Mouse (Mus musculus) gonadal fat pad, adult 2 months (tissue): ENCODE data around the gene Lamp1. TPM values are rescaled to one million over a fixed set of nuclear protein-coding genes. Genes with fewer than 3 reads are reported as not detected.
"Not testable (repeated sequence)": the region's sequence is repeated elsewhere in the genome, so short reads cannot be mapped to it uniquely, and the experiment has no call there.

ENCODE experiments used
- DNase-seq: peaks from one replicate; pipeline ENCODE4 v3.0.0-alpha.2; 2012; ENCODE audit warnings: low read depth
- polyA plus RNA-seq: library from polyadenylated mRNA; depleted of rRNA; stranded (reverse); fragments of >200 nt; gene quantifications from 2 replicates; pipeline ENCODE4 v1.2.3, GENCODE M21; 2012; rRNA removed

Lamp1 gene
- polyA plus RNA-seq, result 1,248 and 1,383 TPM in 2 replicates

DNA sequence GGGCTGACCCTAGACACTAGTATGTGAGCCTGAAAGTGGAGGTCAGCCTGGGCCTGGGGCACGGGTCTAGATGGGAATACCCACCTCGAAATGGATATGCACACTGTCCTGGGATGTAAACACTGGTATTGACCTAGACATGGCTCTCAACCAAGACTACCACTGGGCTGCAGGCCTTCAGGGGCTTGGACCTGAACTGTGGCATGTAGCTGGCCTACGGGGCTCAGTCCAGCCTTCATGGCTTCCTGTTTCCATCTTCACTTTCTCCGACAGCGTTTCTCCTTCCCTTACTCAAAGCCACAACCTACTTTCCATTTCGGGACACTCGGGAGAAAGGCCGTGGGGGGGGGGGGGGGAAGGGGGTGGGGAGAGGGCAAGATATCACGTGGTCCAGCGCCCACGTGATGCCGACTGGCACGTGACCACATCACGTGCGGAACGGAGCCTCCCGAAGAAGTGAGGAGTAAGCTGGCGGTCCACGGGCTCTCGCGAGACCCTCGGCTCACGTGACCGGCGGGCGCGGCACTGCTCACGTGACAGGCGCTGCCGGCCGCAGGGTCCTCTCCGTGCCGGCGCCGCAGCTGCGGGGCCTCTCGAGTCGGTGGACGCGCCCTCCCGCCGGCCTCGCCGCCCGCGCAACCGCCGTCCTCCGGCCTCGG lies at the start of gene Lamp1:
Gene Lamp1, plus strand, starts transcription at position 444 of the 659 bp plus-strand sequence.
- DNase-seq, result no peak

DNA sequence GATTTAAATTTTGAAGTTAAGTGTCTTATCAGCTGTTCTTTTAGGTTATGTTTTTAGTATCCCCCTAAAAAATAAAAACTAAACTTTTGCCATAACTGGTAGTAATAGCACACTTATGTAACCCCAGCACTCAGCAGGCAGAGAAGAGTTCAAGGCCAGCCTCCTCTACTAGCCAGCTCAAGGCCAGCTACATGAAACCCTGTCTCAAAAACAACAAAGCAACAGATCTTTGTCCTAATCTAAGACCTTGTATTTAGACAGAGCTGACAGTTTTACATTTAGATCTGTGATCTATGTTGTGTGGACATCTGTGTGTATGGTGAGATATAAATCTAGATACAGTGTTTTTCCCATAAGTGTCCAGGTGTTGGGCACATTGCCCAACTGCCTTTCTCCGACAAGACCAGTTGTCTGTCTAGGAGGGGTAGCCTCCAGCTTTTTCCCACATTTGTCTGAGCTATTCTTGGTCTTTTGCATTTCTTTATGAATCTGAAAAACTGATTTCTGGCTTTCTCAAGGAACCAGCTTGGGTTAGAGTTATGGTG lies 49.5 kb upstream of the Lamp1 start:
- no peak for DNase-seq

DNA sequence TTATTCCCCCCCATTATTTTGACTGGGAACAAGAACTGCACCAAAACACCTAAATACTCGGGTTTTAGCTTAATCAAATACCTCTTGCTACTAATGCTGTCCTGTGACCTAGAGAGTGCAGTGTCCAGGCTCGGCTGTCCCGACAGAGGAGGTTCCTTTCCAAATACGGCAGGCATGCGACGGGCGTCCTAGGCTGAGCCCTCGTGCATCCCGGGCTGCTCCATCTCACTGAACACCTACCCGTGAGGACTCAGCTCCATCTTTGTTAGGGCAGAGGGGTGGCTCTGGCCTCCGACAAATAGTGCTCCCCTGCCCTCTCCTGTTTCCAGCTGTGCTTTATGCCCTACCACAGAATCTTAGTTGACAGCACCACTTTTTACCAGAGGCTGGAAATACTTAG lies 47.0 kb upstream of the Lamp1 start:
- no peak for DNase-seq

DNA sequence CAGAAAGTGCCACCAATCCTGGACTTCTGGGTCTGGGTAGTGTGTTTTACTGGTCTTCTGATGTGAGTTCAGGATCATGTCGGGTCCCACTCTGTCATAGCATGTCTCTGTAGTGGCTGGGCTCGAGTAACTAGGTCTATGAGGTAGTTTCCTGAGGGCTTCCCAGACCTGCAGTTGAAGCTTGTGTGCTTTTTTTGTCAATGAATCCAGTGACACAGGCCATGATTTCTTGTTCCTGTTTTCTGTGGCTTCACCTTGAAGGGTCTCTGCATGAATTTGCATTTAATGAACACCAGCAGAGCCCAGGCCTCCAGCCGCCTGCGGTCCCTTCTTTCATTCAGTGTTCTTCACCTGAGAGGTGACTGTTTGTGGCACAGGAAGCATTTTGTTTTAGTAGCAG lies 45.7 kb upstream of the Lamp1 start:
- no peak for DNase-seq

DNA sequence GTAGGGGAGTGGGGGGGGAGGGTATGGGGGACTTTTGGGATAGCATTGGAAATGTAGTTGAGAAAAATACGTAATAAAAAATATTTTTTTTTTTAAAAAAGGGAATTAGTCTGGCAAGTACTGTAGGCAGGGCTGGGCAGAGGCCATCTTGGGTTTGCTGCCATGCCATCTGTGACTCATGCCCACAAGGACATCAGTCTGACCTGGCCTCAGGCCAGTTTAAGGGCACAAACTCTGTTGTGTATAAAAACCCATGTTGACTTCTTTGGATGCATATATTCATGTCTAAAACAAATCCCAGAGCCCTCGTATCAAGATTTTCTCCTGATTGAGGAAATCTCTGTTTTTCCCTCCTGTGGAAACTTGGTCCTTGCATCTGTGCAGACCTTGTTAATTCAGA lies 41.9 kb upstream of the Lamp1 start:
- DNase-seq, result no peak

DNA sequence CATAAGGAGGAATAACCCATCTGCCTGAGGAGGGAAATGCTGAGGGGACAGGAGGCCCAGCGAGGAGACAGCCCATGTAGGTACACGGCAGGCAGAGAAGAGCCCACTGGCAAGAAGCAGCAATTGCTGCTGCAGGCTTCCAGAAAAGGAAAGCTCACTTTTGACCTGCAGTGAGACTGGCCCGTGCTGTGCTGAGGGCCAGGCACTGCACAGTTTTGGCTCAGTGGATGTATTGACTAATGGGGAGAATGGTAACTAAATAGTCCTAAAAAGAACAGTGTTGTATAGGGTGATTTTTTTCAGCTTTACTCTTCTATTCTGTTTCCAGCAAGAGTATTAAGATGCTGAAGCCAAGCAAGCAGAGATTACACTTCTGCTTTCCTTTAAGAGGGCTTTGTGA lies 40.4 kb upstream of the Lamp1 start:
- no peak for DNase-seq

DNA sequence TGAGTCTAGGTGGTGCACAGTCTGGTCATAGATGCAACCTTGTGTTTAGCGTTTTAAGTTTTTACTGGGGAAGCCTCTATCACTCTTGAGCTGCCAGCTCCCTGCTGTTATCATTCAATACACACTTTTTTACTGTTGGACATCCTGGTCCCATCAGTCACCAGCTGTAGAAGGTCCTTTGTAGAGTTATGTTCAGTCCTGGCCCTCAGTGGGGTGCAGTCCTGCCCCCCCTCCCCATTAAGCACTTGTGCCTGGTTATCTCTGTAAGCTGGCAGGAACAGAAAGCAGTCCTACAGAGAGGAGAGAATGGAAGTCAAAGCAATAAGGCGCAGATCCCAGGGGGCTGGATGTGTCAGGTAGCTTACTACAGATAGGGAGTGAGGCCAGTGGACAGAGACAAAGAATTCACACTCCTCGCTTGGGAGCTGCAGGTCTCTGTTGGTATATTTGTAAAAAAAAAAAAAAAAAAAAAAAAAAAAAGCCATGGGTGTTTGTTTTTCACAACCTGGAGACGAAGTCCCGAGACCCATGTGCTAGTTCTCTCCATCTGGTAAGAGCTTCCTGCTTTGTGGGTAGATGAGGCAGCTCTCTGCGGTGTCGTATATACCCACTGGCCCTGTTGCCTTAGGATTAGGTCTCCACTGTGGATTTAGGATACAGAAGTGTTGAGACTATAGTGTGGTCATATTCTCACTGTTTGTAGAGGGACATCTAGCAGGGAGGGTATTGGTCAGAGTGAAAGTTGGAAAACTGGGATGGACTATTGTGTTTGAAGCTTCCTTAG lies 37.9 kb upstream of the Lamp1 start:
- no peak for DNase-seq

DNA sequence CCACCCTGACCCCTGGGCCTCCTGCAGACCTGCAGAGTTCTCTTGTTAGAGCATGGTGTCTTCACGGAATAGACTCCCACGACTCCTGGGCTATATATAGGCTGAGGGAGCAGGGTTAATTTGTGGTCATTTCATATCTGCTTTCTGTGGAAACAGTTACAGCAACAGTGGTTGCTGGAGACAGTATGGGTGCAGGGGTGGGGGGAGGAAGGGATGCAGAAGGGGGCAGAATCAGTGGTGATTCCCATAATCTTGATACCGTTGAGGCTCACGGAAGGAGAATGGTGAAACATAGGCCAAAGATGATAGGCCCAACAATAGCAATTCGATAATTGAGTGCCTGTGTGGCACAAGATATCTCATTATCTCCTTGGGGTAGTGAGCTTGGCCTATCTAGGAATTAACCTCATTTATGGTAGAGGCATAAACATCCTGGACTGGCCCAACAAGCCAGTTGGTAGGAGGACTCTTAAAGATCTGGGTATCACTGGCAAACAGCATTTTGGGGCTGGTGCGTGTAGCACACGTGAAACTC lies 36.0 kb upstream of the Lamp1 start:
- no peak for DNase-seq

DNA sequence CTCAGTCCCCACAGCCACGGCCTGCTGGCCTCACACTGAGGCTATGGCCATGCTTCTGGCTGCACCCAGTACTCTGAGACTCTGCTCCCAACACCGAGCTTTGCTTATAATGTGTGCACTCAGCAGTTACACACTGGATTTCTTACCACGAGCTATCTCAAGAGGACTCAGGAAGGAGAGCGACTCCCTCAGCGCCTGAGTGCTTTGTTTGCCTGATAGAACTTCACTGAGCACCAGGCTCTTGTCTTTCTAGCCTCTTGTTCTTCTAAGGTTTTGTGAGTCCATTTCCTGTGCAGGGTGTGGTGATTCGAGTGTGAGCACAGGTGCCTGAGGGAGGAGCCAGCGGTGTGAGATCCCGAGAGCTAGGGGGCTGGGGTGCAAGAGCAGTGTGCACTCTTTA lies 34.1 kb upstream of the Lamp1 start:
- no peak for DNase-seq

DNA sequence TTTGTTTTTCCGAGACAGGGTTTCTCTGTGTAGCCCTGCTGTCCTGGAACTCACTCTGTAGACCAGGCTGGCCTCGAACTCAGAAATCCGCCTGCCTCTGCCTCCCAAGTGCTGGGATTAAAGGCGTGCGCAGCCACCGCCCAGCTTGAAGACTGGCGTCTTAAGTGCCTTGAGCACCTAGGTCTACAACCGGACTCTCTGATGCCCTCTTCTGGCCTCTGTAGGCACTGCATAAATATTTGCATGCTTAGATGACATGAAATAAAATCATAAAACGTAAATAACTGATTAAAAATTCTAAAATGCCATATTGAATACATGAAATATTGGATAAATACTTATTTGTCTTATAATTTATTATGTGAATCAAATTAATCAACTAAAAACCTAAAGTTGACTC lies 26.7 kb upstream of the Lamp1 start:
- not testable (repeated sequence) for DNase-seq

DNA sequence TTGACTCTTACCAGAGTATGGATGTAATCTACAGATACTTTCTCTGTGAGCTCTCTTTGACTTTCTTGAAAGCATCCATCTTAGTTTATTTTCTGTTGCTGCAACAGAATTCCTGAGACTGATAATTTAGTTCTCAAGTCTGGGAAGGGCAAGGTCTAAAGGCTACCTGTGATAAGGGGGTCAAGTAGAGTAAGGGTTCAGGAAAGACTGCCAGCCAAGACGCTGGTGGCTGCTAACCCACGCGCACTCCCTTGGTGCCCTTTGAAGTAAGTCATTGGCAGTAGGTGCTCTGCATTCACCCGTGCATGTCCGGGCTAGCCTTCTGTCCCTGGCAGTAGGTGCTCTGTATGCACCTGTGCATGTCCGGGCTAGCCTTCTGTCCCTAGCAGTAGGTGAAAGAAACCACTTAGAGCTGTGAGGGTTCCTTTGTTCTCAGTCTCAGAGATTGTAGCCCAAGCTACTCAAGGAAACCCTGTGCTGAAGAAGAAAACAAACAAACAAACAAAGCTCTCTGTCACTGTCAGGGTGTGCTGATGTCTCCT lies 19.2 kb upstream of the Lamp1 start:
- DNase-seq, result no peak

DNA sequence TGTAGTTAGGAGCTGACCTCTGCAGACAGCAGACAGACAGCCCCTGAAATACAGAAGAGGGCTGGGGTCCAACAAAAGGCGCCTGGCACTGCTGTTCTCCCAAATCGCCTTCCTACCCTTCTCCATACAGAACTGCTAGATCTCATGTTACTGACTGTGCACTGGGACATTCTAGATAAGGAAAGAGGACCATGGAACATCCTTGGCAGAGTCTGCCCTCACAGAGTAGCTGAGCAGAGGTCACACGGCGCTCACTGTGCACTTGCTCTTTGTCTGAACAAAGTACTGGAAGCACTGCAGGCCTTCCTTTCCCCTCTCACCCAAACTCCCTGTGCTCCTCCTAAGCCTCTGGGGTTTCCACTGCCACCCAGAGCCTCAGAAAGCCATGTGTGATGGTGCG lies 17.3 kb upstream of the Lamp1 start:
- DNase-seq, result no peak

DNA sequence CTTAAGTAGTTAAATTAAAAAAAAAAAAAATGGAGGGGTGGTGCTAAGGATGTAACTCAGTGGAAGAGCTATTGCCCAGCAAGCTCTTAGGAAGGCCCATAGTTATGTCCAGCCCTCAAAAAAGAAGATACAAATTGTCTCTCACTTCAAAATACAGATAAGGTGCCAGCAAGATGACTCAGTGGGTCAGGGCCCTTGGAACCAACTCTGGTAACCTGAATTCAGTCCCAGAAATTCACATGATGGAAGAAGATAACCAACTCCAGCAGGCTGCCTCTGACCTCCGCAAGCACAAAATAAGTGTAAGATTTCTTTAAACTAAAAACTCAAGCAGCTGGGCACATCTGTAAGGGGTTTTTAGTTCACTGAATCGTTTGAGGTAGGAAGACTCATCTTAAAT lies 10.5 kb upstream of the Lamp1 start:
- no peak for DNase-seq

DNA sequence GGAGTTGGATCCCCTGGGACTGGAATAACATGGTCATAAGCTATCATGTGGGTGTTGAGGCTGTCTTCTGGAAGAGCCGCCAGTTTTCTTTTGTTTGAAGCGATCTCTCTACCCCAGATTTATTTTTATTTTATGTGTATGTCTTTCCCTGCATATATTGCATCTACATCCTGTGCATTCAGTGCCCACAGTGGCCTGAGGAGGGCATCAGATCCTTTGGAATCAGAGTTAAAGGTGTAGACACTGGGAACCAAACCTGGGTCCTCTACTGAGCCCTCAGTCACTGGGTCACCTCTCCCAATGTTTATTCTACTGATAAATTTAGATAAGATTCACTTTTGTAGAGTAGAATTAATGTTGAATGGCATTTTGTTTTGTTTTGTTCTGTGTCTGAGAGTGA lies 9.7 kb upstream of the Lamp1 start:
- no peak for DNase-seq

DNA sequence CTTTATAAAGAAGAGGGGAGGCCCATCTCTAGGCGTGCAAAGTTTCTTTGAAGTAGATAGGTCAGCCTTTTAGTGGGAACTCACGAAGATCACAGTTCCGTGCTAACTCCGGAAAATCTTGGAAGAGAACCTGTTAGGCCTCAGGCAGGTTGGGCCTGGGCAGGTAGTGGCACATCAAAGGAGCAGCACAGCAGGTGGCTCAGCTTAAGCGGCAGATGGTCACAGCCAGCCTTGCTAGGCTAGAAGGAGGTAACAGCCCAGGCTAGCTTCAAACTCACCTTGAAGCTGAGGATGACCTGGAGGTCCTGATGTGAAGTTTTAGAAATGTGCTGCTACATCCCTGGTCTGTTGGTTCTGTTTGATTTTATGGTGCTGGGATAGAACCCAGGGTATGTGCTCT lies 9.1 kb upstream of the Lamp1 start:
- no peak for DNase-seq

DNA sequence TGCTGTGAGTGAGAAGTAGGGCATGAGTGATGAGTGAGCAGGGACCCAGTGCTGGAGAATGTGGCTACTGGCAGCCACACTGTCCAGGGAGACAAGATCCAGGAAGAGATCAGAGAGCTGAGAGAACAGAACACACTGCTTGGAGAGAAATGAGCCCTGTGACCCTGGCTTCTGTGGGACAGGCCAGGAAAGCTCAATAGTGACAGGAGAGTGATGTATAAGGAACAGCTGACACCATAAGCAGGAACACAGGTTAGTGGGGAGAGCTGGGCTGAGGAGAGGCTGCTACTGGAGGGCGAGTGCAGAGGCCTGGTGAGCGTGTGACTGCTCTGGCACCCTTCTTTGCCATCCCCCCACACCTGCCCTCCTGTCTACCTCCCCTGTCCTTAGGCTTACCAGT lies 8.0 kb upstream of the Lamp1 start:
- no peak for DNase-seq

DNA sequence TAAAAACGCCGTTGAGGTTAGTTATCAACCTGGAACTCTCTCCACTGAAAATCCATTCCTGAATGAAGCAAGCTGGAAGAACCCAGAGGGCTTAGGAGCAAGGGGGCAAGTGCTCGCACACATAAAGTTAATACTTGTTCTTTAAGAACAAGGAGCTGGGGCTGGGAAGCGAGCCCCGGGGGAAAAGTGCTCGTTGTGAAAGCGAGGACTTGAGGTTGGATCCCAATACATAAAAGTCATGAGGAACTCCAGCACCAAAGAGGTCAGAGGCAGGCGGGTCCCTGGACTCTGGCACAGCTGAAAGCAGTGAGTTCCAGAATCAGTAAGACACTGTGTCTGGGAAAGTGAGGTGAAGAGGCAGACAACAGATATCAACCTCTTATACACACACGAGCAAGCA lies 4.9 kb upstream of the Lamp1 start:
- DNase-seq, result no peak

DNA sequence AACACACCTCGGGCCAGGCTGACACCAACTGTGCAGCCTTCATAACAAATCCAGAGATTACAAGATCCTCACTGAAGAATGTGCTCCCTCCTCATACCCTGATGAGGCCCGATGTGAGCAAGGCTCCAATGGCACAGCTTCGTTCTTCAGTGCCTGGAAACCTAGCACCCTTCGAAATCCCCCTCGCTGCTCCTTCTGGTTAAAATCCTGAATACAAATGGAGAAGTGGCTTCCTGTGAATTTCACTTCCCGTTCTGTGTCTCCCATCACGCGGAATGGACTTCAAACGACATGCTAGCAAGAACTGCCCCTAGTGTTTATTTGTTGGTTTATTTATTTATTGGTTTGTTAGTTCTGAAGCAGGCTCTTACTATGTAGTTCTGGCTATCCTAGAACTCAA lies 3.6 kb upstream of the Lamp1 start:
- no peak for DNase-seq

DNA sequence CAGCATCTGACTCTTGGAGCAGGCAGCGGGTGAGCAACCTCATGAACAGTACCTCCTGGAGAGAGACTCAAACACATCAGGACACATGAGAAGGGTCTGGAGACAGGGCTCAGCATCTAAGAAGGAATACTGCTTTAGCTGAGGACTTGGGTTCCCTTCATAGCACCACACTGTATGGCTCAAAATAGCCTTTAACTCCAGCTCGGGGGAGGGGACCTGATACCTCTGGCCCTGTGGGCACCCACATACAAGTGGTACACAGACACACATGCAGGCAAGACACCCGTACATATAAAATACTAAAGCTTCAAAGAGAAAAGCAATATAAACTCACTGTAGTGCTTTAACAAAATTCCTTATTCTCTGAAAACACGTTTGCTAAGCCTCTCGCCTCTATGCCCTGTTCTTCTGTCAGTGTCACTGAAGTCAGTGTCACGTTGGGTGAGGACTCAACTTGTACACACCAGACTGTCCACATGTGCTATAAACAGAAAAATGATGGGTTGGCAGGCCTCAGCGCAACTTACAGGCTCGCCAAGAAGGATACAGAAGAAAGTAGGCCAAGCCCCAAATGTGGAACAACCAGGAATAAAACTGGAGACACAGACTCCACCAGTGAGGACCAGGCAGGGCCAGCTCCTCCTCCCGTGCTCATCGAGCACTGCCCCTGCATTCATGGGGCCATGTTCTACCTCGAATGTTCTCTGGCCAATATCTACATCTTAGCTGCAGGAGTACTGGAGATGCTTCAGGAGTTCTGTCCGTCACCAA lies 2.4 kb upstream of the Lamp1 start:
- no peak for DNase-seq

DNA sequence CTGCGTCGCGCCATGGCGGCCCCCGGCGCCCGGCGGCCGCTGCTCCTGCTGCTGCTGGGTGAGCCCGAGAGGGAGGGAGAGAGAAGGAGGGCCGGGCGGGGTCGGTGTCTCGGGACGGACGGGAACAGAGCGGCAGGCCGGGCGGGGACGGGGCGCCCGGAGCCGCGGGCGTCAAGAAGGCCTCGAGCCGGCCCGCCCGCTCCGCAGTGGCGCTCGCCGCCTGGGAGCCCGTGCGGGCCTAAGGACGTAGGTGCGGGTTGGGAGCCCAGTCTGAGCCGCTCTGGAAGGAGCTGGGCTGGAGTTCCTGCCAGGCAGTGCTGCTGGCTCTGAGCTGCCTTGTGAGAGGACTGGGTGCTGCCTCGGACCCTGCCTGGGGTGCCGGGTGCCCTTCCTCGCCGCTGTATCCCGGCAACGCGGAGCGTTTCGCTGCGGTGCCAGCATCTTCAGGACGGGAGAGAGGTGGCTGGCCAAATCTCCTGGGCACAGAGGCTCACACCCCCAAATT lies 468 bp downstream of the Lamp1 start:
- no peak for DNase-seq

DNA sequence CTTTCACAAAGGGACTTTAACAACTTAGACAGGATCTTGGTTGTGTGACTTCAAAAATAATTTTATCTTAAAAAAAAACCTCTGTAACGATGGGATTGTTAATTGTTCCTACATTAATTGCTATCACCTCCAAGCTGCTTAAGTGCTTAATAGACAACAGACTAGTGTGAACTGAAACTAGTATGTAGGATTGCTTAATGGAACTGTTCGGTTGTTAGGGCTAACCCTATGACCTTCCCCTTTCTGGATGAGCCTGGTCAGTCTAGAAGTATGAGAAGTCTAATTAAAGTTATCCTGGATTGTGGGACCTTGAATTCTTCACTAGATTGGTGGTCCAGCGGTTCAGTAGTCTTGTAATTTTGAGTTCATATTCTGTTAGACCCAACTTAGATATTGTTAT lies 1.7 kb downstream of the Lamp1 start:
- no peak for DNase-seq

DNA sequence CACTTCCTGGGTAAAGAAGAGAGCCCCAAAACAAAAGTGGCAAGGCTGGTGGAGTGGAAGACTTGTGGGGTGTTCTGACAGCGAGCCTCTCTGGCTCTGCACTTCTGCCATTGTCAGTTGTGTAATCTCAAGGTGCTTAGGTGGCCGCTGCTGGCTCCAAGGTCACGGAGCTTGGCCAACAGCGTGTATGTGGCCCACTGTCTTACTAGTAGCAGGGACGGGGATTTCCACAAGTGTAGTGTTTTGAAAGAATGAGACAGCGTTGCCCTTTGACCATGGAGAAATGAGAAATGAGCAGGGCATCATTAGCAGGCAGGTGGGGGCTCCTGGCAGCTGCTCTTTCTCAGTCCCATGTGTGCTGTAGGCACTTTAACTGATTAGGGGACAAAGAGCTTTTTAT lies 3.1 kb downstream of the Lamp1 start:
- DNase-seq, result no peak
